Mouse (Mus musculus) testis, adult 2 months (tissue): ENCODE data around the gene Arhgap32. TPM values are rescaled to one million over a fixed set of nuclear protein-coding genes. Genes with fewer than 3 reads are reported as not detected.

Experiments used
- H3K27ac ChIP-seq: fragments of 200-500 bp; 2 replicates; pipeline ENCODE4 v1.5.1; 2012; ENCODE audit warnings: low read depth, low read length; ENCODE audit not compliant: control insufficient read depth, insufficient read depth
- H3K27me3 ChIP-seq: fragments of 200-500 bp; 2 replicates; pipeline ENCODE4 v1.6.1; 2012; ENCODE audit warnings: mild to moderate bottlenecking, low read length, moderate library complexity; ENCODE audit not compliant: control insufficient read depth, insufficient read depth
- H3K36me3 ChIP-seq: fragments of 200-500 bp; 2 replicates; pipeline ENCODE4 v1.6.1; 2012; ENCODE audit warnings: mild to moderate bottlenecking, low read length; ENCODE audit not compliant: control insufficient read depth, insufficient read depth
- H3K4me1 ChIP-seq: fragments of 200-500 bp; 2 replicates; pipeline ENCODE4 v1.6.1; 2012; ENCODE audit warnings: low read length; ENCODE audit not compliant: control insufficient read depth, insufficient read depth
- H3K4me3 ChIP-seq: fragments of 200-500 bp; 2 replicates; pipeline ENCODE4 v1.5.1; 2012; ENCODE audit warnings: low read depth, mild to moderate bottlenecking, low read length, moderate library complexity, mixed read lengths; ENCODE audit not compliant: control insufficient read depth
- CTCF ChIP-seq: fragments of 200-500 bp; IDR thresholded peaks from 2 replicates; pipeline ENCODE4 v1.5.1; 2012; ENCODE audit warnings: low read depth, mild to moderate bottlenecking, inconsistent platforms, low read length, moderate library complexity; ENCODE audit not compliant: control insufficient read depth, insufficient read depth, insufficient replicate concordance
- POLR2A ChIP-seq: fragments of 200-500 bp; IDR thresholded peaks from 2 replicates; pipeline ENCODE4 v1.6.1; 2012; ENCODE audit warnings: low read depth, mild to moderate bottlenecking, inconsistent platforms, low read length, moderate library complexity; ENCODE audit not compliant: control insufficient read depth
- polyA plus RNA-seq: library from polyadenylated mRNA; depleted of rRNA; stranded (reverse); fragments of >200 nt; gene quantifications from 2 replicates; pipeline ENCODE4 v1.2.3, GENCODE M21; 2012

Gene Arhgap32
- polyA plus RNA-seq, 1 experiment, result 4.2 TPM

GRCm38 (mm10) chr9:32096541-32096940 lies 19.4 kb upstream of the Arhgap32 start:
- H3K4me1 ChIP-seq, result no peaks in the 10 kb centered on the region
- peak overlapping the region; percentile 34 for H3K27ac ChIP-seq
- H3K4me3 ChIP-seq, result no peak overlapping the region
- TF ChIP-seq POLR2A (no peak), CTCF (no peak)
- no peaks in the 10 kb centered on the region for H3K27me3 ChIP-seq
- H3K36me3 ChIP-seq, result no peaks in the 10 kb centered on the region

- Histone ChIP-seq H3K27ac (no peak overlapping the region), H3K4me1 (no peaks in the 10 kb centered on the region), H3K36me3 (no peaks in the 10 kb centered on the region), H3K4me3 (no peak overlapping the region), H3K27me3 (no peaks in the 10 kb centered on the region)
- TF ChIP-seq POLR2A (no peak), CTCF (no peak)
Measured at GRCm38 (mm10) chr9:32097123-32097522, 18.8 kb upstream of the Arhgap32 start.

GRCm38 (mm10) chr9:32098425-32099155 lies 17.3 kb upstream of the Arhgap32 start:
- TF ChIP-seq CTCF (no peak), POLR2A (no peak)
- H3K36me3 ChIP-seq, result no peaks in the 10 kb centered on the region
- H3K4me1 ChIP-seq, result no peaks in the 10 kb centered on the region
- no peak overlapping the region for H3K4me3 ChIP-seq
- no peaks in the 10 kb centered on the region for H3K27me3 ChIP-seq
- H3K27ac ChIP-seq, result no peak overlapping the region

DNA sequence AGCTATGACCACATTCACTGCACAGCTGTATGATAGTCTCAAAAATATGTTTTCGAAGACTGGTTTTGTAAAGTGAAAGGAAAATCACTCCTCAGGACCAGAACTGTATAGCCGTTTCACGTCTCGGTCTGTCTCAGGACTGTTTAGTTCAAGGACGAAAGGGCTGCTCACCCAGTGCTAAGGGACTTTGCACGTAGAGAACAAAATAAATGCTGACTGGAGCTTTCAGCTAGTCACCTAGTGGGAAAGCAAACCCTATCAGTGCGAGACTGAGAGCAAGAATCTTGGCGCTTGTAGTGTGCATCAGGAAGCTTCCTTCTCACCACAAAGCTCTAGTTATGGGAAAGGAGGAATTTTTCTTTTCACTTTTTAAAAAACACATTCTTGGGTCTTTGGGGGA lies 15.4 kb upstream of the Arhgap32 start:
- Histone ChIP-seq H3K27ac (peak overlapping the region; percentile 64), H3K4me3 (no peak overlapping the region), H3K4me1 (no peaks in the 10 kb centered on the region), H3K27me3 (no peaks in the 10 kb centered on the region), H3K36me3 (no peaks in the 10 kb centered on the region)
- no peak for TF ChIP-seq POLR2A
- TF ChIP-seq CTCF, result no peak

DNA sequence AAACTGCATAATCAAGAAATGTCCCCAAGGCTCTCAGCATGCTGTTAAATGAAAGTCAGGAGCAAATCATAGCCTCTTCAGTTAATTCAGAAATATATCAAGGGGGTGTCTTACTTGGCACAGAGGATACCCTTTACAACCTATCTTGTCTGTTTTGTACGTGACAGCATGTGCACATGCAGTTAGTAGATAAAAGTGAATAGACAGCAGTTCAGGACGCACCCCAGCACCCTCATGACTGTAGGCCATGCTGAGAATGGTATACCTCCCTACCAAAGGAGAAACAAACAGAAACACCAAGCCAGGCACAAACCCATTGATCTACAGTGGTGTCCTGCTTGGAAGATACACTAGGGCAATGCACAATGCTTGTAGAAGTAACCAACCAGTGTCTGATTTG lies 14.4 kb upstream of the Arhgap32 start:
- Histone ChIP-seq H3K36me3 (no peaks in the 10 kb centered on the region), H3K27me3 (no peaks in the 10 kb centered on the region), H3K4me3 (no peak overlapping the region), H3K27ac (no peak overlapping the region), H3K4me1 (no peaks in the 10 kb centered on the region)
- TF ChIP-seq POLR2A, result no peak
- no peak for TF ChIP-seq CTCF

GRCm38 (mm10) chr9:32104670-32105069 lies 11.3 kb upstream of the Arhgap32 start:
- TF ChIP-seq CTCF (no peak), POLR2A (no peak)
- Histone ChIP-seq H3K4me1 (no peaks in the 10 kb centered on the region), H3K27me3 (no peaks in the 10 kb centered on the region), H3K36me3 (no peaks in the 10 kb centered on the region), H3K4me3 (no peak overlapping the region), H3K27ac (no peak overlapping the region)

GRCm38 (mm10) chr9:32110376-32110775 lies 5.6 kb upstream of the Arhgap32 start:
- Histone ChIP-seq H3K27ac (no peak overlapping the region), H3K36me3 (no peaks in the 10 kb centered on the region), H3K27me3 (no peaks in the 10 kb centered on the region), H3K4me3 (no peak overlapping the region), H3K4me1 (no peaks in the 10 kb centered on the region)
- no peak for TF ChIP-seq POLR2A
